Mouse (Mus musculus) megakaryocyte, embryonic 14.5 days (primary cell): ENCODE data around the gene Zfp512b.

ENCODE experiments used
- FLI1 ChIP-seq: IDR thresholded peaks from 2 replicates; pipeline ENCODE4 v1.6.1; 2012; ENCODE audit warnings: low read length, inconsistent platforms, mixed read lengths
- GATA1 ChIP-seq: IDR thresholded peaks from 3 replicates; pipeline ENCODE4 v1.6.1; 2012; ENCODE audit warnings: mixed read lengths, low read length, inconsistent platforms, borderline replicate concordance

DNA sequence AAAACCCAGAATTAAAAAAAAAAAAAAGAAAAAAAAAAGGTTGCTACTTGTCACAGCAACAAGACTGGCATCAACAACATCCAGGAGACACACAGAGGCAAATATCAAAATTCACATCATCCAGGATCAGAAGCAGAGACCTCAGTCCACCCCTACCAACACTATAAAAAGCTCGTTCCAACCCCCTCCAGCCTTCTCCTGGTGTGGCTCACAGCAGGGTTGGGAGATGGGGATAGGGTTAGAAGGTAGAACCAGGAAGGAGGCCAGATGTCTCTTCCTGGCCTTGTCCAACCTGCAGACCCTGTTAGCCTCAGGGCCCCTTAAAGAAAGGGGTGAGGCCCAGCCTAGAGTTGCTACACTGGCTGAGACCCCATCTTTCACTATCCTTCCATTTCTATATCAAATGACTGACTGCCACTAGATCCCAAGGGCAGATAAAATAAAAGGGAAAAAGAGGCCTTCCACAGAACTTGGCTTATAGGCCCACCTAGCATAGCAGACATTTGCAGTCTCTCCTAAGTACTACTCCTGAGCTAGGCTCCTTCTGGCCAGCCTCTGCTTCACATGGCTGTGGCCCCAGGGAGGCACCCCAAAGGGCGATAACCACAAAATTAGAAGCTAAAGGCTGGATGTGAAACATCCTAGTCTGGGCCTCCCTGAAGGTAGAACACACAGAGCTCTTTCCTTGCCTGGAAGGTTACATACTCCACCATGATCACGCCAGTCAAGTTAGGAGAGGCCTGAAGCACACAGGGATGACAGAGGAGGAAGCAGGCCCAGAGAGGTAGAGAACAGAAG lies 8.9 kb downstream of the Zfp512b start:
- TF ChIP-seq GATA1 (no peak), FLI1 (no peak)
